In the genomic region with DNA sequence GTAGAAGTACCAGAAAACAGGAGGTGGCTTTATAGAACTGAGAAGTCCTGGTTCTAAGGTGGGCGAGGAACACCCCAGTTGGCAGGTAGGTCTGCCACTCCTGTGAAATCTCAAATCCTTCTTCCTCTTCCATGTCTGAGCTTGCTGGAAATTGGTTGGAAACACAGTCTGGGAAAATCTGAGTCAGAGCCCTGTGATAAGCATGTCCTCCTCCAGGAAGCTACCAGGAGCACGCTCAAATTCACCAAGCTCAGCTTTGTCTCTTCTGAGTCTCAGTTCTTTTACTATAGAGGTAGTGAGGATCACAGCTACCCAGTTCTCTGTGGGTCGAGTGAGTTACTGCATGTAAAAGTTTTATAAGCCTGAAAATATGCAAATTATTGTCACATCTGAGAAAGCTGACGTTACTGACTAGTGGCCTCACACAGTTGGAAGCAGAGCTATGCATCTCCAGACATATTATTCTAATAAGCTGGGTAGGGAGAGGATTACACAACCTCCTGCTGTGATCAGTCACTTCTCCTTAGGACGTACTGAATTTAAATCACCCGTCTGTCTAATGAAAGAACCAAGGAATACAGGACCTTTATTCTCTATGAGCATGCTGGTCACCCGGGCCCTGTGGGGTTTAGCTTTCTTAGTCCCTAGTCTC, we compare ENCODE assay signal across 23 mouse cellular contexts.
DNase-seq lines count a peak whose midpoint lies in the region; ATAC-seq and TF ChIP-seq lines count a peak whose summit lies in the region.
"Had no signal": no experiment of that assay in that cellular context is flagged by ENCODE, and none has a peak within 500 bp of the region (broad histone marks: within the 10 kb centered on the region; RNA-seq: fewer than 3 reads in every experiment).

No protein-coding gene starts in this region.

- no peaks in the 10 kb centered on the region; the same call in 1 of the 2 replicates for H3K79me2 ChIP-seq in liver, adult 2 months (ENCODE audit: control insufficient read depth, insufficient read depth, low read length)

- 57% methylated on average over 7 of the region's 7 CpGs for WGBS in embryonic facial prominence, embryonic 13.5 days
- 66% methylated on average over 7 of the region's 7 CpGs for WGBS in embryonic facial prominence, embryonic 10.5 days
- WGBS in liver, adult 2 months, result 66% methylated on average over 7 of the region's 7 CpGs

- no peaks in the 10 kb centered on the region for H3K9me3 ChIP-seq in embryonic facial prominence, embryonic 13.5 days
- H3K9me3 ChIP-seq in embryonic facial prominence, embryonic 10.5 days, result no peaks in the 10 kb centered on the region
- H3K9me3 ChIP-seq: embryonic facial prominence, embryonic 12.5 days; forebrain, embryonic 12.5 days; liver, embryonic 13.5 days; megakaryocyte, embryonic 14.5 days; stomach, embryonic 15.5 days had no signal

- peaks cover 45% of the 10 kb centered on the region for H3K4me1 ChIP-seq in embryonic facial prominence, embryonic 13.5 days
- H3K4me1 ChIP-seq in embryonic facial prominence, embryonic 10.5 days, result no peaks in the 10 kb centered on the region; the same call in 1 of the 2 replicates
- peaks cover 3% of the 10 kb centered on the region; the same call in 1 of the 2 replicates for H3K4me1 ChIP-seq in liver, adult 2 months (ENCODE audit: control insufficient read depth, insufficient read depth, low read length)
- H3K4me1 ChIP-seq: liver, embryonic 13.5 days; stomach, embryonic 15.5 days had no signal

- no peak for TF ChIP-seq CTCF in liver, adult 2 months (IDR thresholded peaks at IDR 0.05; ENCODE audit: low read depth, low read length)

- no peak for TF ChIP-seq POLR2A in liver, adult 2 months (IDR thresholded peaks at IDR 0.05; ENCODE audit: extremely low read depth, insufficient read depth, low read length)

- no peak overlapping the region for H3K4me2 ChIP-seq in embryonic facial prominence, embryonic 13.5 days
- H3K4me2 ChIP-seq: embryonic facial prominence, embryonic 12.5 days; forebrain, embryonic 12.5 days; liver, embryonic 13.5 days; stomach, embryonic 15.5 days had no signal

- H3K4me3 ChIP-seq in embryonic facial prominence, embryonic 13.5 days, result no peak overlapping the region
- H3K4me3 ChIP-seq in embryonic facial prominence, embryonic 10.5 days, result no peak overlapping the region
- H3K4me3 ChIP-seq in liver, adult 2 months (ENCODE audit: insufficient read depth, low read depth, low read length), result no peak overlapping the region
- H3K4me3 ChIP-seq: embryonic facial prominence, embryonic 12.5 days; forebrain, embryonic 12.5 days; heart, adult 2 months; liver, embryonic 13.5 days; megakaryocyte, embryonic 14.5 days; stomach, embryonic 15.5 days had no signal

- ATAC-seq in embryonic facial prominence, embryonic 13.5 days (ENCODE audit: insufficient number of reproducible peaks, insufficient read depth, low FRiP score, low TSS enrichment, low read depth), result no peak
- peak; percentile 68 for ATAC-seq in megakaryocyte progenitor cell, adult 5-6 weeks (replicated peaks; ENCODE audit: poor library complexity)
- no peak for ATAC-seq in cerebellum, adult (ENCODE audit: insufficient number of reproducible peaks, low FRiP score, low TSS enrichment)
- ATAC-seq: hindbrain, postnatal 0 days had no signal

- no peaks in the 10 kb centered on the region for H3K27me3 ChIP-seq in embryonic facial prominence, embryonic 13.5 days
- no peaks in the 10 kb centered on the region for H3K27me3 ChIP-seq in embryonic facial prominence, embryonic 10.5 days (replicated peaks; ENCODE audit: low read depth, poor library complexity, severe bottlenecking)
- H3K27me3 ChIP-seq in liver, adult 2 months (ENCODE audit: control insufficient read depth, insufficient read depth, low read length), result no peaks in the 10 kb centered on the region; the same call in 1 of the 2 replicates
- H3K27me3 ChIP-seq: embryonic facial prominence, embryonic 12.5 days; forebrain, embryonic 12.5 days; liver, embryonic 13.5 days; stomach, embryonic 15.5 days had no signal

- peak overlapping the region; percentile 69; the same call in 1 of the 2 replicates for H3K27ac ChIP-seq in embryonic facial prominence, embryonic 13.5 days
- H3K27ac ChIP-seq in embryonic facial prominence, embryonic 10.5 days (replicated peaks), result no peak overlapping the region
- H3K27ac ChIP-seq in liver, adult 2 months (replicated peaks; ENCODE audit: insufficient read depth, low read depth, low read length), result peak overlapping the region; percentile 48; the same call in 1 of the 2 replicates
- H3K27ac ChIP-seq: embryonic facial prominence, embryonic 12.5 days; forebrain, embryonic 12.5 days; heart, adult 2 months; hindbrain, postnatal 0 days; liver, embryonic 13.5 days; stomach, embryonic 15.5 days had no signal

- no peak for DNase-seq in embryonic facial prominence, embryonic 10.5 days (ENCODE audit: low spot score)
- peak; percentile 4 for DNase-seq in liver, adult 2 months (ENCODE audit: extremely low read depth, low read depth, low spot score)
- DNase-seq in liver, result no peak
- DNase-seq in brain, adult 2 months (ENCODE audit: low read depth, low spot score), result peak; percentile 63
- DNase-seq in lung, postnatal 25 days (ENCODE audit: low spot score), result no peak
- DNase-seq: adrenal gland, adult 2 months; cerebellum, adult 18-20 months; gastrocnemius, postnatal 10 days; heart, adult 2 months; kidney, adult 18-20 months; kidney, postnatal 14 days; left cerebral cortex, postnatal 4 days; liver, embryonic 13.5 days; spleen, adult 18-20 months; thymus, postnatal 25 days had no signal

- no peak overlapping the region for H3K9ac ChIP-seq in embryonic facial prominence, embryonic 13.5 days
- no peak overlapping the region for H3K9ac ChIP-seq in liver, adult 2 months (ENCODE audit: low read depth, low read length)
- H3K9ac ChIP-seq: embryonic facial prominence, embryonic 12.5 days; forebrain, embryonic 12.5 days; liver, embryonic 13.5 days; stomach, embryonic 15.5 days had no signal

- no peaks in the 10 kb centered on the region for H3K36me3 ChIP-seq in embryonic facial prominence, embryonic 13.5 days
- no peaks in the 10 kb centered on the region for H3K36me3 ChIP-seq in embryonic facial prominence, embryonic 10.5 days (replicated peaks)
- no peaks in the 10 kb centered on the region for H3K36me3 ChIP-seq in liver, adult 2 months (ENCODE audit: control insufficient read depth, insufficient read depth, low read length)
- H3K36me3 ChIP-seq: embryonic facial prominence, embryonic 12.5 days; forebrain, embryonic 12.5 days; liver, embryonic 13.5 days; stomach, embryonic 15.5 days had no signal

Comparison
In these comparisons a context has a peak if more than half of its experiments do, and no peak if none do; other contexts are left out.
1. DNase-seq: peak in liver, adult 2 months (single experiment) and brain, adult 2 months (single experiment); none in embryonic facial prominence, embryonic 10.5 days (single experiment), liver (single experiment) and lung, postnatal 25 days (single experiment).